Mouse (Mus musculus) lung, adult 2 months (tissue): Measurements from ENCODE around the gene Rasgrp4.

Source experiments
- CTCF ChIP-seq: fragments of 200-500 bp; IDR thresholded peaks from 2 replicates; pipeline ENCODE4 v1.5.1; 2011; ENCODE audit warnings: mild to moderate bottlenecking, low read length, control low read depth; ENCODE audit not compliant: insufficient read depth
- POLR2A ChIP-seq: fragments of 200-500 bp; IDR thresholded peaks from 2 replicates; pipeline ENCODE4 v1.6.1; 2011; ENCODE audit warnings: low read depth, mild to moderate bottlenecking, control low read depth, low read length, borderline replicate concordance; ENCODE audit errors: extremely low read depth

GRCm38 (mm10) chr7:29146625-29147367 is 12.1 kb downstream of the Rasgrp4 start:
- TF ChIP-seq POLR2A (no peak), CTCF (no peak)
